Mouse (Mus musculus) lung, embryonic 15.5 days (tissue): Measurements from ENCODE around the gene Slco2b1. TPM values are rescaled to one million over a fixed set of nuclear protein-coding genes. Genes with fewer than 3 reads are reported as not detected.

Source experiments
- ATAC-seq: fragments of 200-750 bp; cut with Nextera tagmentation; 2 replicates; pipeline ENCODE4 v1.8.0; 2017; ENCODE audit warnings: moderate number of reproducible peaks, borderline replicate concordance; ENCODE audit not compliant: low FRiP score, low TSS enrichment; ENCODE audit errors: extremely low read depth
- H3K27ac ChIP-seq: fragments of 300-500 bp; sonication (generic); 2 replicates; pipeline ENCODE4 v1.5.1; 2015; ENCODE audit warnings: moderate library complexity, mild to moderate bottlenecking, inconsistent platforms
- H3K27me3 ChIP-seq: fragments of 300-500 bp; sonication (generic); 2 replicates; pipeline ENCODE4 v1.6.1; 2015; ENCODE audit warnings: inconsistent platforms
- H3K36me3 ChIP-seq: fragments of 300-500 bp; sonication (generic); 2 replicates; pipeline ENCODE4 v1.6.1; 2015; ENCODE audit warnings: inconsistent platforms
- H3K4me1 ChIP-seq: fragments of 300-500 bp; sonication (generic); 2 replicates; pipeline ENCODE4 v1.6.1; 2015; ENCODE audit warnings: inconsistent platforms
- H3K4me2 ChIP-seq: fragments of 300-500 bp; sonication (generic); 2 replicates; pipeline ENCODE4 v1.6.1; 2015; ENCODE audit warnings: inconsistent platforms, mild to moderate bottlenecking, moderate library complexity
- H3K4me3 ChIP-seq: fragments of 300-500 bp; sonication (generic); 2 replicates; pipeline ENCODE4 v1.5.1; 2015; ENCODE audit warnings: mild to moderate bottlenecking, inconsistent platforms
- H3K9ac ChIP-seq: fragments of 300-500 bp; sonication (generic); 2 replicates; pipeline ENCODE4 v1.6.1; 2015; ENCODE audit warnings: inconsistent platforms
- H3K9me3 ChIP-seq: fragments of 300-500 bp; sonication (generic); 2 replicates; pipeline ENCODE4 v1.6.1; 2016; ENCODE audit warnings: inconsistent platforms
- WGBS: fragments of 180-500 bp; shearing (Covaris S2); methylation state at CpG from one replicate; pipeline ENCODE4 v1.1.7; 2015; 5-methylcytosine and 5-hydroxymethylcytosine counted together
- polyA plus RNA-seq: library from polyadenylated mRNA; unstranded; fragments of >200 nt; fragmentation: Nextera tagmentation; extraction: Ambion mirVana; gene quantifications from 2 replicates; pipeline ENCODE4 v1.2.1, GENCODE M21; 2015

The Slco2b1 gene
- polyA plus RNA-seq, 1 experiment from 2014 or later, result 4.0 TPM

- H3K9ac ChIP-seq, result no peak overlapping the region
- 62% methylated on average over 7 of the region's 7 CpGs for WGBS
Observed at GRCm38 (mm10) chr7:99690819-99691218, 20.3 kb downstream of the Slco2b1 start.

GRCm38 (mm10) chr7:99684086-99684485 is 27.1 kb downstream of the Slco2b1 start:
- WGBS, result 36% methylated on average over 4 of the region's 4 CpGs
- Histone ChIP-seq H3K36me3 (no peaks in the 10 kb centered on the region), H3K9me3 (no peaks in the 10 kb centered on the region), H3K27me3 (no peaks in the 10 kb centered on the region), H3K4me1 (no peaks in the 10 kb centered on the region), H3K27ac (no peak overlapping the region), H3K9ac (no peak overlapping the region), H3K4me3 (no peak overlapping the region), H3K4me2 (no peak overlapping the region)
- no peak for ATAC-seq

More at GRCm38 (mm10) chr7:99690819-99691218, 20.3 kb downstream of the Slco2b1 start:
- H3K36me3 ChIP-seq, result no peaks in the 10 kb centered on the region
- no peak for ATAC-seq
- no peaks in the 10 kb centered on the region for H3K27me3 ChIP-seq
- H3K4me2 ChIP-seq, result no peak overlapping the region
- H3K4me1 ChIP-seq, result no peaks in the 10 kb centered on the region
- no peaks in the 10 kb centered on the region for H3K9me3 ChIP-seq
- H3K27ac ChIP-seq, result no peak overlapping the region
- no peak overlapping the region for H3K4me3 ChIP-seq

GRCm38 (mm10) chr7:99680771-99681170 is 30.4 kb downstream of the Slco2b1 start:
- H3K4me2 ChIP-seq, result no peak overlapping the region
- WGBS, result 58% methylated on average over 5 of the region's 5 CpGs
- no peak overlapping the region for H3K9ac ChIP-seq
- H3K27me3 ChIP-seq, result no peaks in the 10 kb centered on the region
- H3K27ac ChIP-seq, result no peak overlapping the region
- no peaks in the 10 kb centered on the region for H3K36me3 ChIP-seq
- no peaks in the 10 kb centered on the region for H3K9me3 ChIP-seq
- H3K4me1 ChIP-seq, result no peaks in the 10 kb centered on the region
- no peak for ATAC-seq
- H3K4me3 ChIP-seq, result no peak overlapping the region

GRCm38 (mm10) chr7:99674890-99675289 is 36.2 kb downstream of the Slco2b1 start:
- Histone ChIP-seq H3K27ac (no peak overlapping the region), H3K36me3 (no peaks in the 10 kb centered on the region), H3K9me3 (no peaks in the 10 kb centered on the region), H3K4me2 (no peak overlapping the region), H3K4me3 (no peak overlapping the region), H3K9ac (no peak overlapping the region), H3K27me3 (no peaks in the 10 kb centered on the region), H3K4me1 (no peaks in the 10 kb centered on the region)
- ATAC-seq, result no peak
- WGBS, result 72% methylated on average over 3 of the region's 3 CpGs

- Histone ChIP-seq H3K4me2 (no peak overlapping the region), H3K4me3 (no peak overlapping the region), H3K27ac (no peak overlapping the region), H3K36me3 (no peaks in the 10 kb centered on the region), H3K27me3 (no peaks in the 10 kb centered on the region), H3K4me1 (no peaks in the 10 kb centered on the region), H3K9ac (no peak overlapping the region), H3K9me3 (no peaks in the 10 kb centered on the region)
- ATAC-seq, result no peak
- 62% methylated on average over 5 of the region's 5 CpGs for WGBS
Observed at GRCm38 (mm10) chr7:99674209-99674608, 36.9 kb downstream of the Slco2b1 start.

GRCm38 (mm10) chr7:99673188-99673587 is 38.0 kb downstream of the Slco2b1 start:
- Histone ChIP-seq H3K9me3 (no peaks in the 10 kb centered on the region), H3K27ac (no peak overlapping the region), H3K27me3 (no peaks in the 10 kb centered on the region), H3K36me3 (no peaks in the 10 kb centered on the region), H3K9ac (no peak overlapping the region), H3K4me2 (no peak overlapping the region), H3K4me1 (no peaks in the 10 kb centered on the region), H3K4me3 (no peak overlapping the region)
- WGBS, result 63% methylated on average over 8 of the region's 8 CpGs
- ATAC-seq, result no peak

GRCm38 (mm10) chr7:99671544-99672435 is 39.4 kb downstream of the Slco2b1 start:
- H3K4me1 ChIP-seq, result no peaks in the 10 kb centered on the region
- no peak overlapping the region for H3K27ac ChIP-seq
- no peak overlapping the region for H3K4me3 ChIP-seq
- no peak overlapping the region for H3K4me2 ChIP-seq
- H3K36me3 ChIP-seq, result no peaks in the 10 kb centered on the region
- no peaks in the 10 kb centered on the region for H3K9me3 ChIP-seq
- WGBS, result 65% methylated on average over 9 of the region's 9 CpGs
- ATAC-seq, result no peak
- H3K27me3 ChIP-seq, result no peaks in the 10 kb centered on the region
- no peak overlapping the region for H3K9ac ChIP-seq

GRCm38 (mm10) chr7:99670915-99671314 is 40.2 kb downstream of the Slco2b1 start:
- 76% methylated on average over 4 of the region's 4 CpGs for WGBS
- H3K9ac ChIP-seq, result no peak overlapping the region
- ATAC-seq, result no peak
- H3K36me3 ChIP-seq, result no peaks in the 10 kb centered on the region
- H3K27me3 ChIP-seq, result no peaks in the 10 kb centered on the region
- no peaks in the 10 kb centered on the region for H3K9me3 ChIP-seq
- H3K4me3 ChIP-seq, result no peak overlapping the region
- H3K27ac ChIP-seq, result no peak overlapping the region
- H3K4me1 ChIP-seq, result no peaks in the 10 kb centered on the region
- H3K4me2 ChIP-seq, result no peak overlapping the region

- Histone ChIP-seq H3K9me3 (no peaks in the 10 kb centered on the region), H3K9ac (no peak overlapping the region), H3K27ac (no peak overlapping the region), H3K27me3 (no peaks in the 10 kb centered on the region), H3K4me3 (no peak overlapping the region), H3K36me3 (no peaks in the 10 kb centered on the region), H3K4me2 (no peak overlapping the region), H3K4me1 (peaks cover 14% of the 10 kb centered on the region)
- 42% methylated on average over 4 of the region's 4 CpGs for WGBS
- no peak for ATAC-seq
Observed at GRCm38 (mm10) chr7:99668802-99669201, 42.3 kb downstream of the Slco2b1 start.

GRCm38 (mm10) chr7:99667096-99667495 is 44.0 kb downstream of the Slco2b1 start:
- H3K27ac ChIP-seq, result no peak overlapping the region
- no peaks in the 10 kb centered on the region for H3K9me3 ChIP-seq
- ATAC-seq, result no peak
- H3K9ac ChIP-seq, result no peak overlapping the region
- H3K4me3 ChIP-seq, result no peak overlapping the region
- 70% methylated on average over 16 of the region's 16 CpGs for WGBS
- H3K4me1 ChIP-seq, result peaks cover 14% of the 10 kb centered on the region
- H3K4me2 ChIP-seq, result no peak overlapping the region
- no peaks in the 10 kb centered on the region for H3K27me3 ChIP-seq
- H3K36me3 ChIP-seq, result no peaks in the 10 kb centered on the region

- Histone ChIP-seq H3K9me3 (no peaks in the 10 kb centered on the region), H3K4me1 (peaks cover 14% of the 10 kb centered on the region), H3K36me3 (no peaks in the 10 kb centered on the region), H3K4me3 (no peak overlapping the region), H3K9ac (no peak overlapping the region), H3K4me2 (no peak overlapping the region), H3K27me3 (no peaks in the 10 kb centered on the region), H3K27ac (no peak overlapping the region)
- WGBS, result 82% methylated on average over 10 of the region's 10 CpGs
- ATAC-seq, result no peak
Observed at GRCm38 (mm10) chr7:99665731-99666452, 45.2 kb downstream of the Slco2b1 start.
